Mouse (Mus musculus) hindbrain, postnatal 0 days (tissue): ENCODE results near the gene Ccdc137. TPM values are rescaled to one million over a fixed set of nuclear protein-coding genes. Genes with fewer than 3 reads are reported as not detected.

Experiments
- ATAC-seq: fragments of 200-750 bp; cut with Nextera tagmentation; 2 replicates; pipeline ENCODE4 v1.8.0; 2017; ENCODE audit warnings: mild to moderate bottlenecking, moderate TSS enrichment, moderate library complexity
- DNase-seq: peaks from one replicate; pipeline ENCODE4 v3.0.0-alpha.2; 2015; ENCODE audit warnings: low spot score
- H3K27ac ChIP-seq: fragments of 300-500 bp; sonication (generic); 2 replicates; pipeline ENCODE4 v1.5.1; 2014; ENCODE audit warnings: mild to moderate bottlenecking
- H3K27me3 ChIP-seq: fragments of 300-500 bp; sonication (generic); 2 replicates; pipeline ENCODE4 v1.6.1; 2014; ENCODE audit warnings: low read length, mixed read lengths; ENCODE audit not compliant: insufficient read depth
- H3K36me3 ChIP-seq: fragments of 300-500 bp; sonication (generic); 2 replicates; pipeline ENCODE4 v1.6.1; 2014; ENCODE audit warnings: low read length, mixed read lengths; ENCODE audit not compliant: insufficient read depth
- H3K4me1 ChIP-seq: fragments of 300-500 bp; sonication (generic); 2 replicates; pipeline ENCODE4 v1.6.1; 2014; ENCODE audit warnings: antibody characterized with exemption, low read length, mixed read lengths; ENCODE audit not compliant: insufficient read depth
- H3K4me2 ChIP-seq: fragments of 300-500 bp; sonication (generic); 2 replicates; pipeline ENCODE4 v1.6.1; 2014; ENCODE audit warnings: low read depth, mild to moderate bottlenecking, low read length, moderate library complexity, mixed read lengths
- H3K4me3 ChIP-seq: fragments of 300-500 bp; sonication (generic); 2 replicates; pipeline ENCODE4 v1.5.1; 2014; ENCODE audit warnings: low read length
- H3K9ac ChIP-seq: fragments of 300-500 bp; sonication (generic); replicated peaks from 2 replicates; pipeline ENCODE4 v1.6.1; 2014; ENCODE audit warnings: mild to moderate bottlenecking, low read length, moderate library complexity, mixed read lengths
- H3K9me3 ChIP-seq: fragments of 300-500 bp; sonication (generic); 2 replicates; pipeline ENCODE4 v1.6.1; 2016; ENCODE audit warnings: low read length, mixed read lengths
- CTCF ChIP-seq: IDR thresholded peaks from 2 replicates; pipeline ENCODE4 v1.5.1; 2016; ENCODE audit warnings: antibody characterized with exemption, control low read depth, low read depth
- WGBS: fragments of 180-500 bp; shearing (Covaris S2); extraction: QIAGEN DNeasy Blood & Tissue Kit; methylation state at CpG from one replicate; pipeline ENCODE4 v1.1.7; 2014; 5-methylcytosine and 5-hydroxymethylcytosine counted together
- polyA plus RNA-seq: library from polyadenylated mRNA; unstranded; fragments of >200 nt; fragmentation: Nextera tagmentation; extraction: Ambion mirVana; gene quantifications from 2 replicates; pipeline ENCODE4 v1.2.1, GENCODE M21; 2015
- total RNA-seq: library from RNA; depleted of rRNA; stranded (reverse); fragments of >200 nt; gene quantifications from 2 replicates; pipeline ENCODE4 v1.2.3, GENCODE M21; 2014

The Ccdc137 gene
- total and polyA plus RNA-seq, 2 experiments from 2014 or later = 15.4 to 17.3 TPM

DNA sequence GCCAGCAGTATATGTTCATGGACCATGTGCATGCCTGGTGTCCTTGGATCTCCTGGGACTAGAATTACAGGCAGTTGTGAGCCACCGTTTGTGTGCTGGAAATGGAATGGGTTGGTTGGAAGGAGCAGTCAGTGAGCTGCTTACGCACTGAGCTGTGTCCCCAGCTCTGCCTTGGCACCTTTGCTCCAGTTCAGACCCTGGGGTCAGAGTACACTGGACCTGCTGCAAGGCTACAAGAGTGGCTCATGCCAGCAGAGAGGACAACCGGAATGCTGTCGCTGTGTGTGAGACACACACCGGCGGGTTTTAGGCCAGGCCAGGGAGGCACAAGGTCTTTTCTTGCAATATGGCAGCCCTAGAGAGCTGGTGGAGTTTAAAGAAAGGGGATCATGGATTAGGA is 14.1 kb downstream of the Ccdc137 start:
- H3K4me1 ChIP-seq = 0 out of 2 replicates have a peak, but pooled peaks cover 7% of the 10 kb centered on the region
- 96% methylated on average over 6 of the region's 6 CpGs for WGBS
- no peak for ATAC-seq

DNA sequence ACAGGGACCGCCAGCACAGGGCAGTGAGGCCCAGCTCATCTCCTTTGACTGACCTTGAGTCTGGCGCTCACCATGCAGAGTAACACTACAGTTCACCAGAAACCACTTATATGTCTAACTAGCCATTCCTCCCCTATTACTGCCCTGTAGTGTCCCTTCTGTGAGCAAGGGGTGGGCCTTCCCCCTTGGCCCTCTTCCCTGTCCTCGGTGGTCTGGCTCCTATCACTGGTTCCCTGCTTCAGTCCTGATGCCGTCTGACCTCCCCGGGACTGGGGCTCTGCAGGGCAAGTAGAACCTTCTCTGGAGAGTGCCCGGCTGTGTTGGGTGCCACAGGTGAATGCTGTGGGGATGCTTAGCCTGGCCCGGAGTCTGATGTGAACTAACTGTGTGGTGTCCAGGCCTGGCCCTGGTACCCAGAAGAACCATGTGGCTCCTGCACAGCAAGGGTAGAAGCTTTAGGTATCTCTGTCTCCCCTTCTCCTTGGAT is 25.6 kb downstream of the Ccdc137 start:
- Histone ChIP-seq H3K27me3 (no peaks in the 10 kb centered on the region), H3K9ac (peak overlapping the region; percentile 92), H3K36me3 (peaks cover 54% of the 10 kb centered on the region), H3K9me3 (no peaks in the 10 kb centered on the region), H3K4me2 (peak overlapping the region; percentile 81; the same call in 1 of the 2 replicates), H3K27ac (peak overlapping the region; percentile 88), H3K4me3 (peak overlapping the region; percentile 97; the same call in 1 of the 2 replicates), H3K4me1 (peaks cover 9% of the 10 kb centered on the region; the same call in 1 of the 2 replicates)
- ATAC-seq = no peak
- DNase-seq = no peak
- whole genome bisulfite sequencing = 88% methylated on average over 7 of the region's 7 CpGs
- no peak for TF ChIP-seq CTCF

More for the DNA sequence above, 14.1 kb downstream of the Ccdc137 start:
- H3K9ac ChIP-seq = no peak overlapping the region
- no peaks in the 10 kb centered on the region for H3K9me3 ChIP-seq
- no peak overlapping the region for H3K4me3 ChIP-seq
- no peak overlapping the region for H3K4me2 ChIP-seq
- peaks cover 60% of the 10 kb centered on the region for H3K36me3 ChIP-seq
- H3K27ac ChIP-seq = no peak overlapping the region
- DNase-seq = no peak
- TF ChIP-seq CTCF = no peak
- no peaks in the 10 kb centered on the region for H3K27me3 ChIP-seq

DNA sequence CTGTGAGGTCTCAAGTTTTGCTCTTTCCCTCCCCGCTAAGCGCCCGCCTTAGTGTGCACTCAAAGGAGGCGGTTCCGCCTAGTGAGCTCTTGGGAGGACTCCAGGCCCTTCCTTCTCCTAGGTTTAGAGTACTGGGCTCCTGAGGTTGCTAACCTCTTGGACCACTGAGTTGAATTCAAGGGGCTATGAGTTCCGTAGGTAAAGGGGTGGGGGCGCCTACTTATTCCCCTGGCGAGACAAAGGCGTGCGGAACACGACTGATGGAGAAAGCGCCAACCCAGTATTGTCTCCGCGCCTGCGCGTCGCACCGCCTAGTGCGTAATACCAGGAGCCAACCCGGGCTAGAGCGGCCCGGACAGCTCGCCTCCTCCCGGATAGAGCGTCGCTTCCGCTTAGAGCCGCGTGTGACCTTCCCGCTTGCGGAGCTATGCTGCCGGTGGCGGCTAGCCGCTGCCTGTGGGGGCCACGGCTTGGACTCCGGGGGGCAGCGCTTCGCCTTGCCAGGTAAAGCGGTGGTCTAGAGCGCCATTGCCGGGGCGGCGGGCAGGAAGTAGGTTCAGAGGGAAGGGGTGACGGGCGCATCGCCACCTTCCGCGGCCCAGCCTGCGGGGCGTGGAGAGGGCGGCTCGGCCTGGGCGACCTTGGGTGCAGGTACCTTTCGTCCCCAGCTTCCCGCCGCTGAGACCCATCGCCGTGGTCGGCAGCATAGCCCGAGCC is 26.5 kb downstream of the Ccdc137 start, which contains the start of gene Mrpl12:
Gene Mrpl12 (plus strand): TSS at position 349 of the 717 bp plus-strand sequence.
- H3K4me3 ChIP-seq = peak within 1 kb of the TSS; percentile 97
- peaks cover 46% of the 10 kb centered on the region for H3K36me3 ChIP-seq
- peak; percentile 99 for DNase-seq
- peak within 1 kb of the TSS; percentile 88 for H3K27ac ChIP-seq
- peak within 1 kb of the TSS; percentile 92 for H3K9ac ChIP-seq
- H3K4me2 ChIP-seq = peak within 1 kb of the TSS; percentile 81
- WGBS = under 1% methylated on average over 58 of the region's 60 CpGs
- peak; percentile 8 for TF ChIP-seq CTCF
- no peaks in the 10 kb centered on the region for H3K9me3 ChIP-seq
- peak; percentile 96 for ATAC-seq
- H3K4me1 ChIP-seq = peaks cover 9% of the 10 kb centered on the region; the same call in 1 of the 2 replicates
- no peaks in the 10 kb centered on the region for H3K27me3 ChIP-seq

DNA sequence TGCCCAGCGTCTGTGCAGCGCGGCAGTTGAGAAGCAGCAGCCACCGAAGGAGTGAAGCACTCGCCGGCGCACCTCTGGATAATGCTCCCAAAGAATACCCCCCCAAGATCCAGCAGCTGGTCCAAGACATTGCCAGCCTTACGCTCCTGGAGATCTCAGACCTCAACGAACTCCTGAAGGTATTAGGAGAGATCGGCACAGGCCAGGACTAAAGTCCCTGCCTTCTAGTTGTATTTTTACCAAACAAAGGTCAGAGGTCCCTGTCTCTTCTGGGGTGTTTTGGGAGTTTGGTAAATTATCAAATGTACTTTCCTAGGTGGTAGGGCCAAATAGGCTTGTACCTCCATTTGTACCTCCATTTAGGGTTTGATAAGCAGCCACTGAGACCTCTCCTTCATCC is 27.3 kb downstream of the Ccdc137 start:
- no peak for TF ChIP-seq CTCF
- no peak for DNase-seq
- Histone ChIP-seq H3K4me2 (peak overlapping the region; percentile 81), H3K27me3 (no peaks in the 10 kb centered on the region), H3K4me3 (peak overlapping the region; percentile 97), H3K9ac (peak overlapping the region; percentile 92), H3K36me3 (peaks cover 38% of the 10 kb centered on the region), H3K27ac (peak overlapping the region; percentile 88; the same call in 1 of the 2 replicates), H3K9me3 (no peaks in the 10 kb centered on the region), H3K4me1 (peaks cover 9% of the 10 kb centered on the region; the same call in 1 of the 2 replicates)
- WGBS = 12% methylated on average over 10 of the region's 10 CpGs
- no peak for ATAC-seq

DNA sequence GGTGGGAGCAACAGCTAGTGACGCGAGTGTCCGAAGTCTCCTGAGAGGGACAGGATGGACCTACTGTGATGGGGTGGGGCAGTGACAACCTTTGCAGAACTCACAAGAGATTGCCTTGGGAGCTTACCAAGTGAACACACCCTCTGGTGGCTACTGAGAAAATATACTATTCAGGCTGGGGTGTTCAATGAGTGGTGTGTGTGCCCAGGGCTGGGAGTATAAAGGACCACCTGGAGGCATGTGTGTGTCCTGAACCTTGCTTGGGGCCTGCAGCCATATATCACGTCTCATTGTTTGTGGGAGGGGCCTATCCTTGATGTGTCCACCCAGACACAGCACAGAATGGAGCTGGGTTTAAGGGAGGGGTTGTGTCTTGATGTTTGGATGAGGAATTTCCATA is 30.6 kb downstream of the Ccdc137 start:
- TF ChIP-seq CTCF = no peak
- H3K36me3 ChIP-seq = peaks cover 18% of the 10 kb centered on the region
- H3K27ac ChIP-seq = no peak overlapping the region
- H3K4me1 ChIP-seq = peaks cover 26% of the 10 kb centered on the region
- H3K9ac ChIP-seq = no peak overlapping the region
- no peak overlapping the region for H3K4me2 ChIP-seq
- no peak for DNase-seq
- H3K4me3 ChIP-seq = no peak overlapping the region
- H3K9me3 ChIP-seq = no peaks in the 10 kb centered on the region
- no peak for ATAC-seq
- H3K27me3 ChIP-seq = no peaks in the 10 kb centered on the region
- WGBS = 83% methylated on average over 4 of the region's 4 CpGs

DNA sequence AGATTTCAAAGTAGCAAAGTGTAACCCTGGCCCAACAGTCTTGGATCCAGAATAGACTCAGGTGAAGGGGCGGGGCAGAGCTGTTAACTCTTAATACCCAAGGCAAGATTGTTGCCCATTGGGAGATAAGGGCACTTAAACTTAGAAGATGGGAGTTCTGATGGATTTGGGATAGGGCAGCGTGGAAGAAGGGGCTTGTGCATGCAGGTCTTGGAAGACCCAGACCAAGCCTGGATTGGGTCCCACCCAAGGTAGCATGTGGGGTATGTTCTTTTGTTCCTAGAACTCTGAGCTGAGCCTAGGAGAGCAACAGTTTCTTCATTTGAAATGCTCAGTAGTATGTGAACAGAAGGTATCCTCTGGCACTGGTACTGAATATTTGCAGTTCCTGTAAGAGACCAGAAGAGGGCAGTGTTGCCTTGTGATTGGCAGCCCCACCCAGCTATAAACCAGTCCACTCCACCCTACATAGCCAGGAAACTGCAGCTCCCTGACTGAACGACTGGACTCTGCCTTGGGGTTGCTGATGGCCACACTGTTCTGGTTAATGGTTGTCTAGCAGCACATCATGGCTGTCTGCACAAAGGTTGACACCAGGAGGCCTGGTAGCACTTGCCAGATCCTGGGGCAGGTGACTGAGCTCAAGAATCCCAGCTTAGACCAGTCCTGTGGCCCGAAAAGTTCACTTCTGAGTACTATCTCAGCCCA is 31.3 kb downstream of the Ccdc137 start:
- DNase-seq = peak; percentile 89

More for the DNA sequence above, 31.3 kb downstream of the Ccdc137 start:
- H3K4me1 ChIP-seq = peaks cover 26% of the 10 kb centered on the region
- H3K27ac ChIP-seq = 0 out of 2 replicates have a peak overlapping the region, but pooled peaks have one; percentile 15
- H3K4me3 ChIP-seq = no peak overlapping the region
- no peak overlapping the region for H3K9ac ChIP-seq
- no peaks in the 10 kb centered on the region for H3K27me3 ChIP-seq
- TF ChIP-seq CTCF = peak; percentile 94
- H3K4me2 ChIP-seq = no peak overlapping the region
- peaks cover 16% of the 10 kb centered on the region for H3K36me3 ChIP-seq
- no peaks in the 10 kb centered on the region for H3K9me3 ChIP-seq
- ATAC-seq = peak; percentile 16; the same call in 1 of the 2 replicates
- WGBS = 63% methylated on average over 4 of the region's 4 CpGs
